Mouse (Mus musculus): ENCODE results near the gene Ccdc27. TPM values are rescaled to one million over a fixed set of nuclear protein-coding genes. Genes with fewer than 3 reads are reported as not detected.

Ccdc27 gene
- total RNA-seq, 1 experiment from 2014 or later: not detected

Other genes starting within 250 kb of the Ccdc27 start
- 19.4 and 19.5 TPM in 2 replicates for gene A430005L14Rik, start 85.4 kb downstream of the Ccdc27 start, total RNA-seq (2021)
- gene Dffb, start 67.6 kb downstream of the Ccdc27 start, total RNA-seq (2021): 4.3 and 7.4 TPM in 2 replicates
- gene Cep104, start 67.5 kb downstream of the Ccdc27 start, total RNA-seq (2021): 22.3 and 24.8 TPM in 2 replicates
- gene Lrrc47, start 30.9 kb downstream of the Ccdc27 start, total RNA-seq (2021): 39.8 and 44.3 TPM in 2 replicates
- gene Smim1, start 16.4 kb downstream of the Ccdc27 start, total RNA-seq (2021): 31.4 and 33.0 TPM in 2 replicates
- gene Trp73, start 97.5 kb upstream of the Ccdc27 start, total RNA-seq (2021): not detected in 2 replicates
- 13.7 and 18.9 TPM in 2 replicates for gene Wrap73, start 99.7 kb upstream of the Ccdc27 start, total RNA-seq (2021)
- gene Tprgl, start 118.0 kb upstream of the Ccdc27 start, total RNA-seq (2021): 125 and 132 TPM in 2 replicates
- 7.3 and 8.3 TPM in 2 replicates for gene Megf6, start 128.1 kb upstream of the Ccdc27 start, total RNA-seq (2021)